Mouse (Mus musculus): ENCODE data around the gene Gadd45b. TPM values are rescaled to one million over a fixed set of nuclear protein-coding genes. Genes with fewer than 3 reads are reported as not detected.

Gene Gadd45b
- total and polyA plus RNA-seq, 3 experiments, result 14.9 to 52.5 (median 24.4) TPM

DNA sequence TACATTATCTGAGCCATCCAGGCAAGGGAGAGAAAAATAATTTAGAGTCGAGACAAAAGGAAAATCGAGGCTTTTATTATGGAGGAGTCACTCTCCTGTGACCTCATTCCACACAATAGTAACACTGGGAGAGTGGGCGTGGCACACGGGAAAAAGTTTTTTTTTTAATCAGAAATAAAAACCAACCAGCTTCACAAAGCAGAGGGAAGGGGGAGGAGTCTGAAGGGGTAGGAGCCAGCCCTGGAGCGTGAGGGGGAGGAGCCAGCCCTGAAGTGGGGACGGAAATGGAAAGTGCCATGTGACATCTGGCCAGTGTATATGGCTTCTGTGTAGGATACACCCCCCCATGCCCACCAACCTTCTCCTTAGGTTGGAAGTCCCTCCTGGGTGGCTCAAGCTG, 18.7 kb downstream of the Gadd45b start:
- Histone ChIP-seq H3K36me3 (replicated peaks in 1 of 2; ENCODE audit: control insufficient read depth in 1 of 2, insufficient read depth in 1 of 2, low read length in 1 of 2) (no peaks in the 10 kb centered on the region), H3K4me3 (replicated peaks in 1 of 3; ENCODE audit: low read depth in 2 of 3, low read length in 2 of 3, poor library complexity in 1 of 3) (no peak overlapping the region), H3K79me2 (replicated peaks; ENCODE audit: control insufficient read depth, extremely low read depth, insufficient read depth, poor library complexity, severe bottlenecking) (no peaks in the 10 kb centered on the region), H3K4me2 (ENCODE audit: insufficient read depth, low read depth, poor library complexity, severe bottlenecking) (no peak overlapping the region), H3K27ac (ENCODE audit: insufficient read depth, low read depth) (no peak overlapping the region), H3K4me1 (ENCODE audit: control insufficient read depth in 1 of 2, insufficient read depth in 2 of 2) (peaks cover 6 to 29% of the 10 kb centered on the region in 2 experiments; a peak in 3 of 4 replicates), H3K27me3 (replicated peaks) (peaks cover 19% of the 10 kb centered on the region), H3K9ac (ENCODE audit: insufficient read depth, low read depth) (no peak overlapping the region), H3K9me3 (replicated peaks; ENCODE audit: low read length) (no peaks in the 10 kb centered on the region)
- dilution Hi-C loops (cut with MboI; ENCODE audit: extremely low pct_ligation_motif_present, extremely low pct_unique_long_range_greater_than_20kb, low sequenced_read_pairs), result no loop called here
- no peak for DNase-seq (ENCODE audit: extremely low read depth)
- TF ChIP-seq CTCF (conservative IDR thresholded peaks at IDR 0.05 in 1 of 2, IDR thresholded peaks at IDR 0.05 in 1 of 2; ENCODE audit: low read depth in 2 of 2, low read length in 2 of 2), result no peak
- TF ChIP-seq RAD21 (IDR thresholded peaks at IDR 0.05; ENCODE audit: low read depth, low read length), result no peak
- TF ChIP-seq NELFE (IDR thresholded peaks at IDR 0.05; ENCODE audit: low read depth, low read length), result no peak
- TF ChIP-seq CHD2 (IDR thresholded peaks at IDR 0.05; ENCODE audit: low read length), result no peak
- TF ChIP-seq JUN (IDR thresholded peaks at IDR 0.05; ENCODE audit: insufficient read depth, low read depth, low read length), result no peak
- no peak for TF ChIP-seq UBTF (IDR thresholded peaks at IDR 0.05; ENCODE audit: low read depth, low read length)
- peak; percentile 26; the same call in 1 of the 2 replicates for TF ChIP-seq ZNF384 (IDR thresholded peaks at IDR 0.05; ENCODE audit: low read depth, low read length)
- TF ChIP-seq BHLHE40 (IDR thresholded peaks at IDR 0.05; ENCODE audit: low read depth, low read length), result peak; percentile 38; the same call in 1 of the 2 replicates
- no peak for TF ChIP-seq USF2 (conservative IDR thresholded peaks at IDR 0.05; ENCODE audit: low read depth, low read length)
- peak; percentile 54 for TF ChIP-seq USF1 (IDR thresholded peaks at IDR 0.05; ENCODE audit: low read depth, low read length)
- in situ Hi-C loops (cut with MboI; ENCODE audit: low pct_ligation_motif_present, low pct_unique_long_range_greater_than_20kb, low sequenced_read_pairs), result no loop called here

DNA sequence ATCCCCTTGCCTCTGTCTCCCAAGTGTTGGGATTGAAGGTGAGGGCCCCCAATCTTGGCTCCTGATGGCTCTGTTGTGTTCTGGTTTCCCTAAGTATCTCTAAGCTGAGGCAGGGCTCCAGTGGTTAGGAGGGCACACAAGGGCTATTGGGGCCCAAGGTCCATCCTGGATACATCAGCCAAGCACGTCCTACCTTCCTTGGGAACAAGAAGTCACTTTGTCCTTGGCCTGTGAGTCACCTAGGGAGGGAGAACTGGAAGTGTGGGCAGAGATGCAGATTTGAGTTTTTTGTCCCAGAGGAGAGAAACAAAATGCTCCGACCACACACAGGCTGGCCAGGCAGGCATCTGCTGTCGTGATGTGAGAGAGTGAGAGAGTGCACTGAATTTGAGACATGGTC, 19.2 kb downstream of the Gadd45b start:
- dilution Hi-C loops (cut with MboI; ENCODE audit: extremely low pct_ligation_motif_present, extremely low pct_unique_long_range_greater_than_20kb, low sequenced_read_pairs), result no loop called here
- DNase-seq (ENCODE audit: extremely low read depth), result no peak
- peaks cover 16% of the 10 kb centered on the region for H3K27me3 ChIP-seq (replicated peaks)
- TF ChIP-seq NRF1 (IDR thresholded peaks at IDR 0.05; ENCODE audit: low read depth, low read length), result no peak
- no peak for TF ChIP-seq GABPA (IDR thresholded peaks at IDR 0.05; ENCODE audit: insufficient replicate concordance, low read depth, low read length)
- TF ChIP-seq RCOR1 (conservative IDR thresholded peaks at IDR 0.05; ENCODE audit: low read depth, low read length), result no peak
- no peak for TF ChIP-seq JUN (IDR thresholded peaks at IDR 0.05; ENCODE audit: insufficient read depth, low read depth, low read length)
- no peak overlapping the region for H3K4me2 ChIP-seq (ENCODE audit: insufficient read depth, low read depth, poor library complexity, severe bottlenecking)
- no peaks in the 10 kb centered on the region for H3K36me3 ChIP-seq (replicated peaks in 1 of 2; ENCODE audit: control insufficient read depth in 1 of 2, insufficient read depth in 1 of 2, low read length in 1 of 2)
- H3K9me3 ChIP-seq (replicated peaks; ENCODE audit: low read length), result no peaks in the 10 kb centered on the region
- peaks cover 2 to 25% of the 10 kb centered on the region in 2 experiments; a peak in 3 of 4 replicates for H3K4me1 ChIP-seq (ENCODE audit: control insufficient read depth in 1 of 2, insufficient read depth in 2 of 2)
- H3K9ac ChIP-seq (ENCODE audit: insufficient read depth, low read depth), result no peak overlapping the region
- no peak overlapping the region for H3K27ac ChIP-seq (ENCODE audit: insufficient read depth, low read depth)
- no peak overlapping the region for H3K4me3 ChIP-seq (replicated peaks in 1 of 3; ENCODE audit: low read depth in 2 of 3, low read length in 2 of 3, poor library complexity in 1 of 3)
- in situ Hi-C loops (cut with MboI; ENCODE audit: low pct_ligation_motif_present, low pct_unique_long_range_greater_than_20kb, low sequenced_read_pairs), result no loop called here
- H3K79me2 ChIP-seq (replicated peaks; ENCODE audit: control insufficient read depth, extremely low read depth, insufficient read depth, poor library complexity, severe bottlenecking), result no peaks in the 10 kb centered on the region

DNA sequence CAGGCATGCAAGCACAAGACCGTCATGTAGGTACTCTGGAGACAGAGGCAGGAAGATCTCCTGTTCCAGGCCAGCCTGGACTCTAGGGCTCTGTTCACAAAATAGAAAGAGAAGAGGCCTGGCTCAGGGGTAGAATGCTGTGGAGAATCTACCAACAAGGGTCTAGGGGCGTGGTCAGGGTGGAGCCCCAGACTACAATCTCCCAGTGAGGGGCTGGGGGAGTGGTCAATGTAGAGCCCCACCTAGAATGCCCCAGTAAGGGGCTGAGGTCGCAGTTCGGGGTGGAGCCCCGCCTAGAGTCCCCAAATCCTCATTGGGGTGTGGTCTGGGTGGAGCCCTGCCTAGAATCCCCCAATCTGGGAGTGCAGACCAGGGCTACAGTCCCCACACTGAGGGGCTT, 20.4 kb downstream of the Gadd45b start:
- Histone ChIP-seq H3K9me3 (replicated peaks; ENCODE audit: low read length) (no peaks in the 10 kb centered on the region), H3K4me1 (ENCODE audit: control insufficient read depth in 1 of 2, insufficient read depth in 2 of 2) (peaks cover 4 to 23% of the 10 kb centered on the region in 2 experiments; a peak in 3 of 4 replicates), H3K4me3 (replicated peaks in 1 of 3; ENCODE audit: low read depth in 2 of 3, low read length in 2 of 3, poor library complexity in 1 of 3) (no peak overlapping the region), H3K27me3 (replicated peaks) (peaks cover 10% of the 10 kb centered on the region), H3K36me3 (replicated peaks in 1 of 2; ENCODE audit: control insufficient read depth in 1 of 2, insufficient read depth in 1 of 2, low read length in 1 of 2) (no peaks in the 10 kb centered on the region), H3K4me2 (ENCODE audit: insufficient read depth, low read depth, poor library complexity, severe bottlenecking) (no peak overlapping the region), H3K27ac (ENCODE audit: insufficient read depth, low read depth) (no peak overlapping the region), H3K79me2 (replicated peaks; ENCODE audit: control insufficient read depth, extremely low read depth, insufficient read depth, poor library complexity, severe bottlenecking) (no peaks in the 10 kb centered on the region), H3K9ac (ENCODE audit: insufficient read depth, low read depth) (no peak overlapping the region)
- dilution Hi-C loops (cut with MboI; ENCODE audit: extremely low pct_ligation_motif_present, extremely low pct_unique_long_range_greater_than_20kb, low sequenced_read_pairs) (no loop called here), in situ Hi-C loops (cut with MboI; ENCODE audit: low pct_ligation_motif_present, low pct_unique_long_range_greater_than_20kb, low sequenced_read_pairs) (no loop called here)
- TF ChIP-seq IRF4 (IDR thresholded peaks at IDR 0.05; ENCODE audit: low read depth, low read length) (no peak), MEF2A (IDR thresholded peaks at IDR 0.05; ENCODE audit: borderline replicate concordance, low read depth, low read length) (no peak), GABPA (IDR thresholded peaks at IDR 0.05; ENCODE audit: insufficient replicate concordance, low read depth, low read length) (no peak), USF2 (conservative IDR thresholded peaks at IDR 0.05; ENCODE audit: low read depth, low read length) (no peak), CTCF (conservative IDR thresholded peaks at IDR 0.05 in 1 of 2, IDR thresholded peaks at IDR 0.05 in 1 of 2; ENCODE audit: low read depth in 2 of 2, low read length in 2 of 2) (no peak)
- no peak for DNase-seq (ENCODE audit: extremely low read depth)

All from CH12.LX (cell line).